Mouse (Mus musculus) T-helper 1 cell (primary cell): Measurements from ENCODE around the gene Lrrc57.

Source experiments
- in situ Hi-C: fragments of 300-600 bp; cut with MboI, MseI; formaldehyde crosslinking; loops from one replicate; pipeline ENCODE4 v1.15.1; 2025; ENCODE audit warnings: high pct_unique_total_duplicates

Lrrc57 gene

GRCm38 (mm10) chr2:120608830-120609723, at the start of gene Lrrc57, which contains the start of gene Haus2:
Gene Lrrc57, minus strand, starts transcription at chr2:120609520.
Gene Haus2, plus strand, starts transcription at chr2:120609383.
- in situ Hi-C loops = no loop called here

- in situ Hi-C loops = no loop called here
These were observed 49.2 kb upstream of the Lrrc57 start for GRCm38 (mm10) chr2:120658486-120658885.

- in situ Hi-C loops = no loop called here
These were observed 47.4 kb upstream of the Lrrc57 start for GRCm38 (mm10) chr2:120656711-120657110.

GRCm38 (mm10) chr2:120655905-120656304, 46.6 kb upstream of the Lrrc57 start:
- in situ Hi-C loops = no loop called here

- in situ Hi-C loops = no loop called here
These were observed 45.4 kb upstream of the Lrrc57 start for GRCm38 (mm10) chr2:120654693-120655092.

- in situ Hi-C loops = no loop called here
These were observed 43.6 kb upstream of the Lrrc57 start for GRCm38 (mm10) chr2:120652925-120653284.

GRCm38 (mm10) chr2:120652256-120652924, 43.1 kb upstream of the Lrrc57 start:
- in situ Hi-C loops = no loop called here

- in situ Hi-C loops = no loop called here
These were observed 37.5 kb upstream of the Lrrc57 start for GRCm38 (mm10) chr2:120646777-120647176.

- in situ Hi-C loops = no loop called here
These were observed 34.5 kb upstream of the Lrrc57 start for GRCm38 (mm10) chr2:120643836-120644235.

- in situ Hi-C loops = no loop called here
These were observed 31.5 kb upstream of the Lrrc57 start for GRCm38 (mm10) chr2:120640835-120641234.

- in situ Hi-C loops = no loop called here
These were observed 22.6 kb upstream of the Lrrc57 start for GRCm38 (mm10) chr2:120631957-120632356.

GRCm38 (mm10) chr2:120631521-120631920, 22.2 kb upstream of the Lrrc57 start:
- in situ Hi-C loops = no loop called here

GRCm38 (mm10) chr2:120630655-120631054, 21.3 kb upstream of the Lrrc57 start:
- in situ Hi-C loops = no loop called here

GRCm38 (mm10) chr2:120630246-120630645, 20.9 kb upstream of the Lrrc57 start:
- in situ Hi-C loops = no loop called here

GRCm38 (mm10) chr2:120628886-120629735, 19.8 kb upstream of the Lrrc57 start, which contains the start of gene Stard9:
Gene Stard9, plus strand, starts transcription at chr2:120629121.
- in situ Hi-C loops = no loop called here

GRCm38 (mm10) chr2:120628076-120628865, 19.0 kb upstream of the Lrrc57 start:
- in situ Hi-C loops = no loop called here

GRCm38 (mm10) chr2:120622920-120623319, 13.6 kb upstream of the Lrrc57 start:
- in situ Hi-C loops = no loop called here

- in situ Hi-C loops = no loop called here
These were observed 10.2 kb upstream of the Lrrc57 start for GRCm38 (mm10) chr2:120619538-120619937.

- in situ Hi-C loops = no loop called here
These were observed 7.2 kb upstream of the Lrrc57 start for GRCm38 (mm10) chr2:120616279-120617163.
